Mouse (Mus musculus) forebrain, embryonic 10.5 days (tissue): ENCODE data around the gene Gbx2. TPM values are rescaled to one million over a fixed set of nuclear protein-coding genes. Genes with fewer than 3 reads are reported as not detected.

Source experiments
- DNase-seq: peaks from one replicate; pipeline ENCODE4 v3.0.0-alpha.2; 2017; ENCODE audit warnings: low spot score; ENCODE audit errors: extremely low spot score
- H3K27ac ChIP-seq: fragments of 300-500 bp; sonication (generic); 2 replicates; pipeline ENCODE4 v1.5.1; 2016; ENCODE audit warnings: mild to moderate bottlenecking
- H3K27me3 ChIP-seq: fragments of 300-500 bp; sonication (generic); 2 replicates; pipeline ENCODE4 v1.6.1; 2016; ENCODE audit warnings: mild to moderate bottlenecking; ENCODE audit not compliant: poor library complexity, severe bottlenecking
- H3K36me3 ChIP-seq: fragments of 300-500 bp; sonication (generic); replicated peaks from 2 replicates; pipeline ENCODE4 v1.6.1; 2016; ENCODE audit warnings: mild to moderate bottlenecking, moderate library complexity
- H3K4me1 ChIP-seq: fragments of 300-500 bp; sonication (generic); 2 replicates; pipeline ENCODE4 v1.6.1; 2016
- H3K4me3 ChIP-seq: fragments of 300-500 bp; sonication (generic); 2 replicates; pipeline ENCODE4 v1.5.1; 2016; ENCODE audit warnings: mild to moderate bottlenecking, moderate library complexity
- H3K9me3 ChIP-seq: fragments of 300-500 bp; sonication (generic); 2 replicates; pipeline ENCODE4 v1.6.1; 2016; ENCODE audit warnings: mild to moderate bottlenecking, moderate library complexity
- WGBS: fragments of 180-500 bp; shearing (Covaris S2); methylation state at CpG from one replicate; pipeline ENCODE4 v1.1.7; 2016; 5-methylcytosine and 5-hydroxymethylcytosine counted together
- polyA plus RNA-seq: library from polyadenylated mRNA; unstranded; fragments of >200 nt; fragmentation: Nextera tagmentation; extraction: Ambion mirVana; gene quantifications from 2 replicates; pipeline ENCODE4 v1.2.1, GENCODE M21; 2016

Gbx2 gene
- 1.2 and 1.5 TPM in 2 replicates for polyA plus RNA-seq

DNA sequence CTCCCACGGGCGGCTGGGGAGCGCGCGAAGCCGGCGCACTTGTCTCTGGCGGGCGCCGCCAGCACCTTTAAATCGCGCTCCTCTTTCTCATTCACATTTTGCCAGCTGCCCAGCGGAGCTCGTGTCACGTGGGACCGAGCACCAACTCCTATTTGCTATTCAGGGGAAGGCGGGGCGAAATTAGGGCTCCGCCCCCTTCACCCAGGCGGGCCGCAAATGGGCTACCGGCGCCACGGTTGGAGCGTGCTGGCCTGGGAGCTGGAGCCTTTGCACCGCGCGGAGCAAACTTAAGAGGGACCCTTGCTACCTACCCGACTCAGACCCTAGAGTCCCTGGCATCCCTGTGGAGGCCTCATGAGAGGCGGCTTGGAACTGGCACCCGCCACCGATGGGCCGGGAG, at the start of gene Gbx2:
Gene Gbx2 (minus strand): TSS at position 60 of the 400 bp plus-strand sequence.
- H3K36me3 ChIP-seq, result no peaks in the 10 kb centered on the region
- DNase-seq, result peak; percentile 90
- no peaks in the 10 kb centered on the region for H3K9me3 ChIP-seq
- peaks cover 94% of the 10 kb centered on the region for H3K4me1 ChIP-seq
- peak within 1 kb of the TSS; percentile 59 for H3K4me3 ChIP-seq
- H3K27ac ChIP-seq, result peak within 1 kb of the TSS; percentile 71
- WGBS, result under 1% methylated on average over 33 of the region's 33 CpGs
- peaks cover 100% of the 10 kb centered on the region for H3K27me3 ChIP-seq

GRCm38 (mm10) chr1:89977261-89977660, 46.3 kb upstream of the Gbx2 start:
- Histone ChIP-seq H3K4me1 (peaks cover 7% of the 10 kb centered on the region; the same call in 1 of the 2 replicates), H3K36me3 (no peaks in the 10 kb centered on the region), H3K27ac (no peak overlapping the region), H3K27me3 (peaks cover 37% of the 10 kb centered on the region), H3K4me3 (no peak overlapping the region), H3K9me3 (no peaks in the 10 kb centered on the region)
- DNase-seq, result no peak
- 94% methylated on average over 8 of the region's 8 CpGs for WGBS

- 85% methylated on average over 8 of the region's 8 CpGs for WGBS
- DNase-seq, result no peak
- peaks cover 7% of the 10 kb centered on the region; the same call in 1 of the 2 replicates for H3K4me1 ChIP-seq
- H3K9me3 ChIP-seq, result no peaks in the 10 kb centered on the region
- H3K27me3 ChIP-seq, result peaks cover 44% of the 10 kb centered on the region
- no peak overlapping the region for H3K27ac ChIP-seq
- H3K4me3 ChIP-seq, result no peak overlapping the region
- H3K36me3 ChIP-seq, result no peaks in the 10 kb centered on the region
Observed at GRCm38 (mm10) chr1:89976411-89976810, 45.4 kb upstream of the Gbx2 start.

- DNase-seq, result no peak
- 82% methylated on average over 8 of the region's 8 CpGs for WGBS
- no peak overlapping the region for H3K27ac ChIP-seq
Observed at GRCm38 (mm10) chr1:89974541-89974940, 43.6 kb upstream of the Gbx2 start.

DNA sequence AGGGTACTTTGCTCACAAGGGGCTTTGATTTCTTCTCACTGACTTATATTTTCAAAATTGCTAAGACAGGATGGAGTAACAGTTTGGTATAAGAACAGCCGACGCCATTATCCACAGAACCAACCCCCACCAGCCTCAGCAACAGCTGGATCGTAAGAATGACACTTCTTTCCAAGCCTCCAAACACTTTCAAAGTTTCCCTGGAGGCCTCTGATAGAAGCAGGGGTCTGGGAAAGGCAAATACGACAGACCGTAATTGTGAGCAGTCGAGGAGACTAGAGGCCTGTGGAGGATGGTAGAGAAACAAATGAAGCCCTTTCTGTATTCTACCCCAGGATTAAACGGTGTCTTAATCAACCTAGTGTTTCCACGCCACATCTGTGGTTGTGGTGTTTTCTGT, 40.9 kb upstream of the Gbx2 start:
- Histone ChIP-seq H3K4me1 (peaks cover 23% of the 10 kb centered on the region), H3K27me3 (peaks cover 75% of the 10 kb centered on the region), H3K36me3 (no peaks in the 10 kb centered on the region), H3K27ac (no peak overlapping the region), H3K9me3 (no peaks in the 10 kb centered on the region), H3K4me3 (no peak overlapping the region)
- WGBS, result 74% methylated on average over 8 of the region's 8 CpGs
- DNase-seq, result no peak

More at GRCm38 (mm10) chr1:89974541-89974940, 43.6 kb upstream of the Gbx2 start:
- Histone ChIP-seq H3K4me1 (peaks cover 7% of the 10 kb centered on the region; the same call in 1 of the 2 replicates), H3K36me3 (no peaks in the 10 kb centered on the region), H3K9me3 (no peaks in the 10 kb centered on the region), H3K4me3 (no peak overlapping the region), H3K27me3 (peaks cover 58% of the 10 kb centered on the region)

GRCm38 (mm10) chr1:89969714-89970110, 38.7 kb upstream of the Gbx2 start:
- Histone ChIP-seq H3K4me3 (no peak overlapping the region), H3K27ac (no peak overlapping the region), H3K9me3 (no peaks in the 10 kb centered on the region), H3K36me3 (no peaks in the 10 kb centered on the region), H3K27me3 (peaks cover 93% of the 10 kb centered on the region), H3K4me1 (peaks cover 25% of the 10 kb centered on the region)
- DNase-seq, result no peak
- WGBS, result 90% methylated on average over 4 of the region's 4 CpGs

DNA sequence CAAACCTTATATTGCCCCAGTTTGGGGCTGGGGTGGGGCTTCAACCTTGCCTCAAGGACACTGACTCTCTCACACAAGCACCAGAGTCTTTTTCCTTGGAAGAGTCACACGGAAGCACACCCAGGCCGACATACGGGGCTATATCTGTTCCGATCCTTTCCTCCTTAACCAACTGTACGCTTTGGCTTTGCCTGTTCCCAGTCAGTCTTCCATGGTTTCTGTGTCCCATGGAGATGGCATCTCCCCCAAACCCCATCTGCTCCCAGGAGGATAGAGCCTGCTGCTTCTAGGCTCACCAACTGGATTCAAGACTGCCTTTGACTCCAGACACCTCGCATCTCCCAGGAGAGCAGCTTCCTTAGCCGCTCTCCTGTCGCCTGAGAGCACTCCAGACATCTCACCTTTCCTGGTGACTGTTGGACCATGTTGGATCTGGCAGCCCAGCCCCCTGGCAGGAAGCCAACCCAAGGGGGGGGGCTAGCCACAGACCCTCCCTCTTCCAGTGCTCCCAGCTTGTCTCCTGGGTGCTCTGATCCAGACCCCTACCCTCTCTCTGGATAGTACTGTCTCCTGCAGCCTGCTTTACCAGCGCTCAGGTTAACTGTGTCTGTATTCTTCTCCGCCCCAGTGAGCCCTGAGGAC, 38.2 kb upstream of the Gbx2 start:
- H3K9me3 ChIP-seq, result no peaks in the 10 kb centered on the region
- no peaks in the 10 kb centered on the region for H3K36me3 ChIP-seq
- H3K27ac ChIP-seq, result no peak overlapping the region
- peaks cover 25% of the 10 kb centered on the region for H3K4me1 ChIP-seq
- H3K4me3 ChIP-seq, result peak overlapping the region; percentile 63; the same call in 1 of the 2 replicates
- no peak for DNase-seq
- WGBS, result 55% methylated on average over 10 of the region's 10 CpGs
- H3K27me3 ChIP-seq, result peaks cover 94% of the 10 kb centered on the region

DNA sequence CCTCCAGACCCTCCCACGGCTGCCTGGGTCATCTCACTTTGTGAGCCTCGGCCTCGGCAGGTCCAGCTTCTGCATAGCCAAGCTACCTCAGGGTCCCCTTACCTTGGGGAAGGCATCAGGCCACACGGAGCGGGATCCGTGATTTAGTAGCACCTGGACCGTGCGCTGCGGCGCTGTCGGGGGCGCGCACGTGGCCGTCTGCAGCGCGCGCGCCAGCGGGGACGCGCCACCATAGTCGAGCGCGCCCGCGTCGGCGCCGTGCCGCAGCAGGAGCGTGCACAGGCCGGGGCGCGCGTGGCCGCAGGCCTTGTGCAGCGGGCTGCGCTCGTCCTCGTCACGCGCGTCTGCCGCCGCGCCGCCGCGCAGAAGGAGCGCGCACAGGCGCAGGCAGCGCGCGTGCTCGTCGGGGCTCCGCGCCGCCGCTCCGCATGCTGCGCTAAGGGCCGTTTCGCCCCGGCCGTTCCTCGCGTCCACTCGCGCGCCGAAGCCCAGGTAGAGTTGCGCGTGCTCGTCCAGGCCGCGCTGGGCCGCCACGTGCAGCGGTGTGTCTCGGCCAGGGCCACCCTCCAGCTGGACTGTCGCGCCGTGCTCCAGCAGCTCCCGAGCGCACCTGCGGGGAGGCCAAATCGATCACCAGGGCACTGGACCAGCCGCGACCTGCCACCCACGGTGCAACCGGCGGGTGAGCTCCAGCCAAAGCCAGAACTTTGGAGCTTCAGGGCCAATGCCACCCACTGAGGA, 37.3 kb upstream of the Gbx2 start:
- Histone ChIP-seq H3K4me3 (peak overlapping the region; percentile 63), H3K4me1 (peaks cover 20% of the 10 kb centered on the region), H3K9me3 (no peaks in the 10 kb centered on the region), H3K27me3 (peaks cover 99% of the 10 kb centered on the region), H3K27ac (peak overlapping the region; percentile 66; the same call in 1 of the 2 replicates), H3K36me3 (no peaks in the 10 kb centered on the region)
- under 1% methylated on average over 95 of the region's 95 CpGs for WGBS
- DNase-seq, result no peak

DNA sequence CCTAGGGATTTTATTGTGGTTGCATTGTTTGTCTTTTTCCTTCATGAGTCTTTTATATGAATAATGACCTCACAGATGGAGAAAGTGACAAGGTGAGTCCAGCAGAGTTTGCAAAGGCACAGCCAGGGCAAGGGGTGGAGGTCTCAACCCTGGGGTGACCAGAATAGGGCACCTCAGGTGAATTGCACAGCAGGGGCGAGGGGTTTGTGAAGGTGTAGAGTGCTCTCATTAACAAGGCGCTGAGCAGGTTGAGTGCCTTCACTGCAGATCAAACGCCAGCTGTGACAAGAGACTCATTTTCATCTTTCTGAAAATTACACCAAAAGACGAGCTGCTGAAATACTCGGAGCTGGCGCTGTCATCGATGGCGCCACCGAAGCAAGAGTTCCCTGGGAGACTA, 36.6 kb upstream of the Gbx2 start:
- Histone ChIP-seq H3K36me3 (no peaks in the 10 kb centered on the region), H3K4me3 (peak overlapping the region; percentile 63), H3K9me3 (no peaks in the 10 kb centered on the region), H3K4me1 (peaks cover 25% of the 10 kb centered on the region), H3K27me3 (peaks cover 99% of the 10 kb centered on the region), H3K27ac (no peak overlapping the region)
- DNase-seq, result no peak
- 17% methylated on average over 9 of the region's 9 CpGs for WGBS

GRCm38 (mm10) chr1:89964426-89964825, 33.4 kb upstream of the Gbx2 start:
- Histone ChIP-seq H3K9me3 (no peaks in the 10 kb centered on the region), H3K4me3 (no peak overlapping the region), H3K27ac (no peak overlapping the region), H3K27me3 (peaks cover 99% of the 10 kb centered on the region), H3K36me3 (no peaks in the 10 kb centered on the region), H3K4me1 (peaks cover 40% of the 10 kb centered on the region)
- WGBS, result 71% methylated on average over 12 of the region's 12 CpGs
- DNase-seq, result no peak

- DNase-seq, result no peak
- Histone ChIP-seq H3K36me3 (no peaks in the 10 kb centered on the region), H3K4me3 (no peak overlapping the region), H3K4me1 (peaks cover 32% of the 10 kb centered on the region), H3K27me3 (peaks cover 98% of the 10 kb centered on the region), H3K27ac (no peak overlapping the region), H3K9me3 (no peaks in the 10 kb centered on the region)
- WGBS, result 87% methylated on average over 2 of the region's 2 CpGs
Observed at GRCm38 (mm10) chr1:89963296-89963695, 32.3 kb upstream of the Gbx2 start.

DNA sequence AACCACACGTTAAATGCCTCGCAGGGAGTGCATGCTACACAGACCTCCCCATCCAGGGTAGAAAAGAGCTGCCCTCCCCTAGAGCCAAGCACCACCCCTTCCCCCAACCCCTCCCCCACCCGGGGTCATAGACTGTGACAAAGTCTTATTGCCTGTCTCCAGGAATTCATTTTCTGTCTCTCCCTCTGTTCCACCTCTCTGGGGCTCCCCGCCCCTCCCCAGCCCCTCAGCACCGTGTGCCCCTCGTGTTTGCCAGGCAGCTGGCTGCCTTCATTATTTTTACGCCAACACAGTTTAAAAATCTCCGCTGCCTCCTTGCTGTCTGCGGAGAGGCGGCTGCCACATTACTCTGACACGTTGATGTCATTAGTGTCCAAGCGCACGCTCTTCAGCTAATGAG, 31.1 kb upstream of the Gbx2 start:
- no peak overlapping the region for H3K27ac ChIP-seq
- H3K4me1 ChIP-seq, result peaks cover 24% of the 10 kb centered on the region
- H3K27me3 ChIP-seq, result peaks cover 98% of the 10 kb centered on the region
- H3K36me3 ChIP-seq, result no peaks in the 10 kb centered on the region
- H3K4me3 ChIP-seq, result peak overlapping the region; percentile 23; the same call in 1 of the 2 replicates
- H3K9me3 ChIP-seq, result no peaks in the 10 kb centered on the region
- no peak for DNase-seq
- 6% methylated on average over 13 of the region's 13 CpGs for WGBS

GRCm38 (mm10) chr1:89959393-89959792, 28.4 kb upstream of the Gbx2 start:
- 83% methylated on average over 4 of the region's 4 CpGs for WGBS
- no peak for DNase-seq
- no peak overlapping the region for H3K27ac ChIP-seq
- peaks cover 19% of the 10 kb centered on the region for H3K4me1 ChIP-seq
- no peaks in the 10 kb centered on the region for H3K9me3 ChIP-seq
- H3K36me3 ChIP-seq, result no peaks in the 10 kb centered on the region
- H3K27me3 ChIP-seq, result peaks cover 98% of the 10 kb centered on the region
- H3K4me3 ChIP-seq, result no peak overlapping the region
